Mouse (Mus musculus): ENCODE measurements around the gene Gnl1. TPM values are rescaled to one million over a fixed set of nuclear protein-coding genes. Genes with fewer than 3 reads are reported as not detected.
"Not testable (repeated sequence)": the region's sequence is repeated elsewhere in the genome, so short reads cannot be mapped to it uniquely, and the experiment has no call there.

Gnl1 gene
- total RNA-seq (2015) (5.0 and 6.4 TPM in 2 replicates), total RNA-seq (2017) (11.3 and 13.9 TPM in 2 replicates)

- peak; percentile 82 for ATAC-seq (ENCODE audit: poor library complexity, severe bottlenecking)
Observed at GRCm38 (mm10) chr17:35979401-35980362, at the start of gene Gnl1, which contains the start of gene Prr3. Gnl1 (plus strand) TSS chr17:35979851. Prr3 (minus strand) TSS chr17:35980236.

- no peak for ATAC-seq (ENCODE audit: poor library complexity, severe bottlenecking)
Observed at GRCm38 (mm10) chr17:35930627-35931026, 49.0 kb upstream of the Gnl1 start.

- no peak for ATAC-seq (ENCODE audit: poor library complexity, severe bottlenecking)
Observed at GRCm38 (mm10) chr17:35932608-35933007, 47.0 kb upstream of the Gnl1 start.

DNA sequence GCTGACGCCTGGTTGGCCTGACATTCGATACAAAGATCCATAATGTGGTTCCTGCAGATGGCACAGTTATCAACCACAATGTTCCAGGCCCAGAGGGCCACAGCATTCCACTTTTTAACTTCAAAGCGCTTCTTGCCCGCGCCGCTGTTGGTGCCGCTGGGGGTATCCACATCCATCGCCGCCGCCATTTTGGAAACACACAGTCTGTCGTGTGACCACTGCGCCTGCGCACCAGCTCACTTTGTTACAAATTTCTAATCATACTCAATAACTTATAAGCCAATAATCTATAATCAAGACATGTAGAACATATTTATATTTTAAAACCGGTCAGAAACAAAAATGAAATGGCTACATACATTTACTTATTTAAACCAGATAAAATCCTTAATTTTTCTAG is 43.9 kb upstream of the Gnl1 start:
- peak; percentile 87 for ATAC-seq (ENCODE audit: poor library complexity, severe bottlenecking)

- peak; percentile 91 for ATAC-seq (ENCODE audit: poor library complexity, severe bottlenecking)
Observed at GRCm38 (mm10) chr17:35937700-35938348, 41.8 kb upstream of the Gnl1 start.

DNA sequence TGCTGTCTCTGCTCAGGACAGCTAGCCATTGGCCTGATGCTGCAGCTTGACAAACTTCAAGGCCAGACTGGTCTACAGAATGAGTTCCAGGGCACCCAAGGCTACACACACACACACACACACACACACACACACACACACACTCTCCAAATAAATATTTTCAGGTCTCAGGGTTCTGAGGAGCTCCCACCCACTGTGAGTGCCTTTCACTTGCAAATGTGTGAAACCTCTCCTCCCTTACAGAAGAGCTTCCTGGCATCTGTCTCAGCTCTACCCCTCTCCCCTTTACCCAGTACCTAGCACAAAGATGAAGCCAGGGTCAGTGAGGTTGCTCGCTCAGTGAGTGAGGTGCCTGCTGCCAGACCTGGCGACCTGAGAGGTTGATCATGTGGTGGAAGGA is 40.5 kb upstream of the Gnl1 start:
- no peak for ATAC-seq (ENCODE audit: poor library complexity, severe bottlenecking)

GRCm38 (mm10) chr17:35939941-35940340 is 39.7 kb upstream of the Gnl1 start:
- ATAC-seq (ENCODE audit: poor library complexity, severe bottlenecking): no peak

- ATAC-seq (ENCODE audit: poor library complexity, severe bottlenecking): not testable (repeated sequence)
Observed at GRCm38 (mm10) chr17:35950946-35951345, 28.7 kb upstream of the Gnl1 start.

DNA sequence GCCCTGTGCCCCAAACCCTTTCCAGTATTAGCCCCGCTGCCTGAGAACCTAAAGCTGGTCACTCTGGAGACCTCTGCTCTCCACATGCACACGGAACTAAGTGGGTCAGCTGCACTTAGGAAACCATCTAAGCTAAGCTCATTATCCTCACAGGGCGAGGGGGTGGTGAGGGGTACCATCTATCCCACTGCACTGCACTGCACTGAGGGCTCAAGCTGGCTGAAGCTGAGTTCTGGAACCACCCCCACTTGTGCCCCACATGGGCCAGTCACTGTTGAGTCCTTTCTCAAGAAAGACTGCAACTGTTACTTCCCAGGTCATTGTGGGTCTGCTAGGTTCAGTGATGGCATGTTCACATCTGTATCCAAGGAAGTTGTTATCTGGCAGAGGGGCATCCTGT is 27.1 kb upstream of the Gnl1 start:
- ATAC-seq (ENCODE audit: poor library complexity, severe bottlenecking): not testable (repeated sequence)

GRCm38 (mm10) chr17:35954665-35955064 is 25.0 kb upstream of the Gnl1 start:
- ATAC-seq (ENCODE audit: poor library complexity, severe bottlenecking): no peak

- no peak for ATAC-seq (ENCODE audit: poor library complexity, severe bottlenecking)
Observed at GRCm38 (mm10) chr17:35958533-35959223, 21.0 kb upstream of the Gnl1 start.

- ATAC-seq (ENCODE audit: poor library complexity, severe bottlenecking): no peak
Observed at GRCm38 (mm10) chr17:35963279-35963678, 16.4 kb upstream of the Gnl1 start.

GRCm38 (mm10) chr17:35967621-35968020 is 12.0 kb upstream of the Gnl1 start:
- no peak for ATAC-seq (ENCODE audit: poor library complexity, severe bottlenecking)

DNA sequence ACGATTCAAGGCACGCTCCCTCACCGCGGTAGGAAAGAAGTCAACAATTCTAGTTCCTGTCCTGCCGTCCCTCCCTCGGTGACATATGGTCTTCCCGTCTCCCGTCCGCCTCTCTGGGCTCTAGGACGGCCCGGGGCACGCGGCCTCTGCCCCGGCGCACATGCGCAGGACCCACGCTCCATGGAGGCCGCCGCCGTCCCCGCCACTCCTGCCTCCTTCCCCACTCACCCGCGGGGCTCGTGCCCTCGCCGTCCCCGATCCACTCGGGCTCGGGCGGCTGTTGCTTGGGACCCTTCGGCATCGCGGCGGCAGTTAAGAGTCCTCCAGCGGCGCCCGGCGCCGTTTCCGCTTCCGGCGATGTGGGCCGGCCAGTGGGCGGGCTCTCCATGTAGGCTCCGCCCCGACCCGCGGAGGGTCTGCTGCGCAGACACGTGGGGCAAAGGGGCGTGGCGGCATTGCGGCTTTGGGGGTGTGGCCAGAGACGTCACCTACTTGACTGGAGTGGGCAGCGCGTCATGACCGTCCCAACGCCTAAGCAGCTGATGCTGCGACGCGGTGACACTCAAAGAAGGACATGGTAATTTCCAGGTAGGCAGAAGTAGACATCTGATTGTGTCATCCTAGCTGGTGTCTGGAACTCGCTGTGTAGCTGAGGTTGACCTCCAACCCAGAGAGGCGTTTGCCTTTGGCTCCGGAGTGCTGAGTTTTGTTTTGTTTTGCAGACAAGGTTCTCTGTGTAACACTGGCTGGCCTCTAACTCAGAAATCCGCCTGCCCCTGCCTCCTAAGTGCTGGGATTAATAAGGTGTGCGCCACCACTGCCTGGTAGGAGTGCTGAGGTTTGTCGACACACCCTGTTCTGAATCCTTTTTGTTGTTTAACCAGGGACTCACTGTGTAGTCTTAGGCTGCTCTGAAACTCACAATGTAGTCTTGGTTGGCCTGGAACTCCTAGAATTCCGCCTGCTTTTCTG is 9.9 kb upstream of the Gnl1 start, which contains the start of gene Abcf1:
TSS of gene Abcf1 (minus strand) at position 344 of the 972 bp plus-strand sequence.
- ATAC-seq (ENCODE audit: poor library complexity, severe bottlenecking): peak; percentile 98

DNA sequence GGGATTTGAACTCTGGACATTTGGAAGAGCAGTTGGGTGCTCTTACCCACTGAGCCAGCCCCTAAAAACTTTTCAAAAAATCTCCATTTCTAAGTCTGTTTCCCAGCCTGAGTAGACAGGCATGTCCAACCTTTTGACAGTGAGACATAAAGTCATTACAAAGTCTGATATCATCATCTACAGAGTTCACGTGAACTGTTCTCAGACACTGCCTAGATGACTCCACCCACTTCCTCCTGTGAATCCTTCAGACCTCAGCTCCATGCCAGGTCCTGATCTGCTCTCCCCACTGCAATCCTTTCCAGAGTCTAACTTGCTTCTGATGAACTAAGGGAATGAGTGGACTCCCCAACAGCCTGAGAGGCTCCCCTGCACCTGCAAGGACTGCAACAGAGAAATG is 7.5 kb upstream of the Gnl1 start:
- no peak for ATAC-seq (ENCODE audit: poor library complexity, severe bottlenecking)

- ATAC-seq (ENCODE audit: poor library complexity, severe bottlenecking): no peak; the same call in 1 of the 2 replicates
Observed at GRCm38 (mm10) chr17:35978811-35979400, 745 bp upstream of the Gnl1 start.

- ATAC-seq (ENCODE audit: poor library complexity, severe bottlenecking): peak; percentile 4
Observed at GRCm38 (mm10) chr17:35980363-35980754, 708 bp downstream of the Gnl1 start.

- ATAC-seq (ENCODE audit: poor library complexity, severe bottlenecking): no peak
Observed at GRCm38 (mm10) chr17:35981776-35982175, 2.1 kb downstream of the Gnl1 start.

DNA sequence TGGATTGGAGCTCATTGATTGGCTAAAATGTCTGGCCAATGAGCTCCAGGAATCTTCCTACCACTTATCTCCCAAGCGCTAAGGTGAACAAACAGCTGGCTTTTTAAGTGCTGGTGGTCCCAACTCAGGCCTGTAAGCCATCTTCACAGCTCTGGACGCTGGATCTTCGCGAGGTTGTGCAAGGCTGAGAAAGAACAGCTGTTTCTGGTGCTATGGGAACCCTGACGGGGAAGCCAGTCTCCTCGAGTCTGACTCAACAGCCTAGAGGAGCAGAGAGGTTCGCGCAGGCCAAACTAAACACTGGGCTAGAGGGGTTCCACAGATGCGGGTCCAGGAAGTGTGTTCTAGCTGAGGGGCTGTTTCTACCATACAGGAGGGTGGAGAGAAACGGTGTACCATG is 12.1 kb downstream of the Gnl1 start:
- no peak for ATAC-seq (ENCODE audit: poor library complexity, severe bottlenecking)

DNA sequence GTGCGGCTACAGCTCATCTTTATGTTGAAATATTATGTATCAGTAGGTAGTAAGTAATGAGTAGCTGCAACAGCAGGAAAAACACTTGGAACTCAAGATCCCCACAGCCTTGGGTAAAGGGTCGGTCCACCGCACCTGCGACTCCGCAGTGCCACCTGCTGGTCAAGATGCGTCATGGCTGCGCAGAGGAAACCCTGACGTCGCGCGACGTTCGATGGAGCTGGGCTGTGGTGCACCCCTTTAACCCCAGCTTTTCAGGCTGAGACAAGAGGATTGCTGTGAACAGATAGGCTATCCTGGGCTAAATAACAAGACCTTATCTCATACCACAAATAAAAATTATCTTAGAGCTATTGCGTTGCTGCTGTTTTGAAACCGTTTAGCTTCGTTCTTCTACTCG is 14.0 kb downstream of the Gnl1 start:
- peak; percentile 66 for ATAC-seq (ENCODE audit: poor library complexity, severe bottlenecking)

Data from megakaryocyte, adult 5-6 weeks (primary cell).